Mouse (Mus musculus): Measurements from ENCODE around the gene Gm4871. TPM values are rescaled to one million over a fixed set of nuclear protein-coding genes. Genes with fewer than 3 reads are reported as not detected.

The Gm4871 gene
- total RNA-seq, 2 experiments from 2014 or later, result not detected

- no peak for DNase-seq (ENCODE audit: low spot score in 2 of 2)
These were observed 34.1 kb downstream of the Gm4871 start for GRCm38 (mm10) chr5:144998491-144998890.

DNA sequence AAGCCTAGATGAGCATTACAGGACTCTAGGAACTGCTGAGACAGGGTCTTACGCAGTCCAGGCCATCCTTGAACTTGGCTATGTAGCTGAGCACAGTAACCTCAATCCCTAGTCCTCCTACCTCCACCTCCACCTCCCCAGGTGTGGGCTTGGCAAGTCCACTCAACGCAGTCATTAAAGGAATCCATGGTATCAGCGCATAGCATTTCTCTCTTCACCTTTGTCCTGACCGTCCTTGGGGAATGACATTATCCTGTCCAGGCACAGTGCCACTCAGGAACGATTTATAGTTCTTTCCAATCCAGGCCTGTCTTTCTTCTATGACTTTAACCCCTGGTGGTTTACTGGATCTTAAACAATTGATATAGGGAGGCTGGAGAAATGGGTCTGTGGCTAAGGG lies 42.1 kb downstream of the Gm4871 start:
- no peak for DNase-seq (ENCODE audit: low spot score in 2 of 2)

GRCm38 (mm10) chr5:144990051-144990450 lies 42.5 kb downstream of the Gm4871 start:
- no peak for DNase-seq (ENCODE audit: low spot score in 2 of 2)

DNA sequence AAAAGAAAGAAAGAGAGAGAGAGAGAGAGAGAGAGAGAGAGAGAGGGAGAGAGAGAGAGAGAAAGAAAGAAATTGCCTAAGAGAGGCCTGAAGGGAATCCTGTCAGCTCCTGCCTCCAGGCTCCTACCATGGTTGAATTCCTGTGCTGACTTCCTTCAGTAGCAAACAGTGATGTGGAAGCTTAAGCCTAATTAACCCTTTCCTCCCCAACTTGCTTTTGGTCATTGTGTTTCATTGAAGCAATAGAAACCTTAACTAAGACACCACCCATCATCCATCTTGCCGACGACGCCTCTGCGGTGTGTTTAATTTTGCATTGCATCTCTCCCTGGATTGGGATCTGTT lies 43.5 kb downstream of the Gm4871 start:
- DNase-seq (ENCODE audit: low spot score in 2 of 2), result no peak

DNA sequence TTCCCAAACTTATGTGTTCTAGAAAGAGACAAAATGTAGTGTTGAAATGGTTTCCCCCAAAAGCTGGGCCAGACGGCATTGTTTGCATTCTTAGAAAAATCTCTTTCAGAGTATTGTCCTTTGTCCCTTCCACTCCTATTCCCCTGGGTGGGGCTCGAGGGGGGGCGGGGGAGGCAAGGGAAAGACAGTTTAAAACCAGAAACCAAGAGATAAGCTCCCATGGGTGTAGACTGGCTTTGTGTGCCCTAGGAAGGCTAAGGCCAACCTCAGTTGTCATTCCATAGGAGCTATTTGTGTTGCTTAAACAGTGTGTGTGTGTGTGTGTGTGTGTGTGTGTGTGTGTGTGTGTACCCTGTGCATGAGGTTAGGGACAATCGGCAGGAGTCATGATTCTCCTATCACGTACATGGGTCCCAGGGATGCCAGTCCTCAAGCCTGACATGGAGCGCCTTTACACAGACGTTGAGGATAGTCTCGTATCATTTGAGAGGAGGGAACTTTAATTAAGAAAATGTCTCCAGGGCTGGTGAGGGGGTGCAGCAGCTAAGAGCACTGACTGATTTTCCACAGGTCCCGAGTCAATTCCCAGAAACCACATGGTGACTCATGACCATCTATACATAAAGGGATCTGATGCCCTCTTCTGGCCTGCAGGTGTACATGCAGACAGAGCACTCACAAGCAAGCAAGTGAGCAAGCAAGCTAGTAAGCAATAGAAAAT lies 44.1 kb downstream of the Gm4871 start:
- DNase-seq (ENCODE audit: low spot score in 2 of 2), result peak; percentile 43 to 61

DNA sequence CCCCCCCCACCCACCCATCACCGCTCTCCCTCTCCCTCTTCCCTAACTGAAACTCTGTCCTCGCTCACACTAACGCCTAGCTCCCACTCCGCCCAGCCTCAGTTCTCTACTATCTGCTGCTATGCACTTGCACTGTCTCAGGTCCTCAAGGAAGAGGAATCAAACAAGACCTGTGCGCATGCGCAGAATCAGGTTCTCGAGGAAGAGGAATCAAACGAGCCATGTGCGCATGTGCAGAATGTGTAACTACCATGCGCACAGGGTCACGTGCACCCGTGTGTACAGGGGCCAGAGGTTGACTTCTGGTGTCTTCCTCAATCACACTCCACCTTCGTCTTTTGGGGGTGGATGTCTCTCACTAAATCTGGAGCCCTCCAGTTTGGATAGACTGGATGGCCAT lies 45.0 kb downstream of the Gm4871 start:
- no peak for DNase-seq (ENCODE audit: low spot score in 2 of 2)

DNA sequence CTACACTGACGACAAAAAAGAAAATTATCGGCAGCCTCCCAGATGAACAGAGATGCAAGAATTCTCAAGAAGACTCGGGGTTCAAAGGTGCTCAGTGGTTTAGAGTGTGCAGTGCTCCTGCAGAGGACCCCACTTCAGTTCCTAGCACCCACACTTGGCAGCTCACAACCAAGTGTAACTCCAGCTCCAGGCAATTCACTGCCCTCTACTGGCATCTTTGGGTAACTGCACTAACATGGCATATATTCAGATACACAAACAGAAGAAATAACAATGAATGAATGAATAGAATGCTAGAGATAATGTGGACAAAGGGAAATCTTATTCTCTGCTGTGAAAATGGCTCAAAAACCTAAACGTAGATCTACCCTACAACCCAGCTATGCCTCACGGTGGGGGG lies 47.7 kb downstream of the Gm4871 start:
- no peak for DNase-seq (ENCODE audit: low spot score in 2 of 2)

GRCm38 (mm10) chr5:144983227-144983626 lies 49.3 kb downstream of the Gm4871 start:
- DNase-seq (ENCODE audit: low spot score in 2 of 2), result no peak

Other genes with a start within 250 kb of the Gm4871 start
- 10 to 100 TPM; 41.9 to 42.3 TPM for gene Smurf1, start 66.9 kb downstream of the Gm4871 start, total RNA-seq (2021)
- gene 1700018F24Rik, start 10.2 kb upstream of the Gm4871 start, total RNA-seq (2021), result not detected
- 100 to 1,000 TPM; 199 to 202 TPM for gene Arpc1a, start 51.1 kb upstream of the Gm4871 start, total RNA-seq (2021)
- gene Kpna7, start 51.3 kb upstream of the Gm4871 start, total RNA-seq (2021), result not detected
- 10 to 100 TPM; 25.5 to 39.0 TPM for gene Arpc1b, start 81.5 kb upstream of the Gm4871 start, total RNA-seq (2021)
- gene Pdap1, start 107.5 kb upstream of the Gm4871 start, total RNA-seq (2021), result 100 to 1,000 TPM; 139 to 140 TPM
- 10 to 100 TPM; 80.5 to 85.9 TPM for gene Bud31, start 107.6 kb upstream of the Gm4871 start, total RNA-seq (2021)
- gene Ptcd1, start 134.4 kb upstream of the Gm4871 start, total RNA-seq (2021), result 10 to 100 TPM; 13.7 to 15.0 TPM
- 10 to 100 TPM; 29.7 to 30.5 TPM for gene Cpsf4, start 134.5 kb upstream of the Gm4871 start, total RNA-seq (2021)
- gene Atp5j2, start 159.3 kb upstream of the Gm4871 start, total RNA-seq (2021), result 100 to 1,000 TPM; 318 to 327 TPM
- 1 to 10 TPM; 9.4 to 9.9 TPM for gene Zkscan14, start 169.1 kb upstream of the Gm4871 start, total RNA-seq (2021)
- gene Zkscan5, start 171.8 kb upstream of the Gm4871 start, total RNA-seq (2021), result 10 to 100 TPM; 14.3 to 14.8 TPM
- gene Zfp655, start 199.0 kb upstream of the Gm4871 start, total RNA-seq (2021), result 10 to 100 TPM; 24.5 to 25.4 TPM
- 10 to 100 TPM; 14.7 to 17.5 TPM for gene Zscan25, start 247.7 kb upstream of the Gm4871 start, total RNA-seq (2021)

Measured in layer of hippocampus, postnatal 10 days (tissue).